Mouse (Mus musculus) heart, adult 2 months (tissue): ENCODE data around the gene Ttc9. TPM values are rescaled to one million over a fixed set of nuclear protein-coding genes. Genes with fewer than 3 reads are reported as not detected.

ENCODE experiments used
- DNase-seq, 2 experiments: peaks; one replicate each; pipeline ENCODE4 v3.0.0; 2021
- H3K27ac ChIP-seq: fragments of 200-600 bp; 2 replicates; pipeline ENCODE4 v1.8.1; 2022
- H3K27me3 ChIP-seq: fragments of 200-500 bp; 2 replicates; pipeline ENCODE4 v1.6.1; 2012; ENCODE audit warnings: mild to moderate bottlenecking, low read length, inconsistent platforms, mixed read lengths; ENCODE audit not compliant: control insufficient read depth, insufficient read depth
- H3K36me3 ChIP-seq: fragments of 200-500 bp; 2 replicates; pipeline ENCODE4 v1.6.1; 2012; ENCODE audit warnings: low read length, inconsistent platforms; ENCODE audit not compliant: control insufficient read depth, insufficient read depth
- H3K4me1 ChIP-seq: fragments of 200-500 bp; 2 replicates; pipeline ENCODE4 v1.6.1; 2011; ENCODE audit warnings: low read length; ENCODE audit not compliant: control insufficient read depth, insufficient read depth
- H3K4me3 ChIP-seq: fragments of 200-600 bp; 2 replicates; pipeline ENCODE4 v1.8.1; 2022
- H3K79me2 ChIP-seq: fragments of 200-500 bp; replicated peaks from 2 replicates; pipeline ENCODE4 v1.6.1; 2012; ENCODE audit warnings: mild to moderate bottlenecking, inconsistent platforms, low read length, moderate library complexity, mixed read lengths; ENCODE audit not compliant: control insufficient read depth, insufficient read depth
- H3K9ac ChIP-seq: fragments of 200-500 bp; 2 replicates; pipeline ENCODE4 v1.6.1; 2012; ENCODE audit warnings: low read depth, mild to moderate bottlenecking, control low read depth, inconsistent platforms, low read length, mixed read lengths
- CTCF ChIP-seq: fragments of 200-600 bp; IDR thresholded peaks from 2 replicates; pipeline ENCODE4 v1.8.1; 2022; ENCODE audit warnings: antibody characterized with exemption, mild to moderate bottlenecking, moderate library complexity
- EP300 ChIP-seq: fragments of 200-500 bp; IDR thresholded peaks from 2 replicates; pipeline ENCODE4 v1.6.1; 2011; ENCODE audit warnings: low read depth, low read length, control low read depth; ENCODE audit not compliant: insufficient read depth
- POLR2A ChIP-seq: fragments of 200-500 bp; IDR thresholded peaks from 2 replicates; pipeline ENCODE4 v1.6.1; 2011; ENCODE audit warnings: mild to moderate bottlenecking, low read depth, low read length, control low read depth; ENCODE audit not compliant: insufficient read depth
- WGBS: fragments of 180-500 bp; shearing (Covaris S2); methylation state at CpG from one replicate; pipeline ENCODE4 v1.1.7; 2018; 5-methylcytosine and 5-hydroxymethylcytosine counted together
- intact Hi-C: fragments of 180-260 bp; cut with DNase I; formaldehyde crosslinking; loops from one replicate; pipeline ENCODE4 v1.15.1; 2025
- polyA plus RNA-seq: library from polyadenylated mRNA; depleted of rRNA; stranded (reverse); fragments of >200 nt; gene quantifications from 2 replicates; pipeline ENCODE4 v1.2.3, GENCODE M21; 2012
- total RNA-seq, 2 experiments: library from RNA; stranded (reverse); gene quantifications; 2 replicates each; pipeline ENCODE4 v1.2.3; 2021

The Ttc9 gene
- total and polyA plus RNA-seq, 3 experiments: 1.7 to 2.2 (median 2.0) TPM

- DNase-seq: no peak
- Histone ChIP-seq H3K36me3 (no peaks in the 10 kb centered on the region), H3K4me3 (no peak overlapping the region), H3K79me2 (no peaks in the 10 kb centered on the region), H3K27me3 (no peaks in the 10 kb centered on the region), H3K4me1 (no peaks in the 10 kb centered on the region), H3K9ac (no peak overlapping the region), H3K27ac (no peak overlapping the region)
- no peak for TF ChIP-seq POLR2A
- WGBS: 87% methylated on average over 5 of the region's 5 CpGs
- intact Hi-C loops: no loop called here
Measured at GRCm38 (mm10) chr12:81663906-81664305, 32.9 kb downstream of the Ttc9 start.

- Histone ChIP-seq H3K9ac (no peak overlapping the region), H3K27ac (no peak overlapping the region), H3K36me3 (no peaks in the 10 kb centered on the region), H3K4me3 (no peak overlapping the region), H3K79me2 (no peaks in the 10 kb centered on the region), H3K4me1 (no peaks in the 10 kb centered on the region), H3K27me3 (no peaks in the 10 kb centered on the region)
- DNase-seq: no peak
- TF ChIP-seq CTCF (no peak), EP300 (no peak), POLR2A (no peak)
- WGBS: 83% methylated on average over 9 of the region's 9 CpGs
- intact Hi-C loops: no loop called here
Measured at GRCm38 (mm10) chr12:81668406-81668805, 37.4 kb downstream of the Ttc9 start.

GRCm38 (mm10) chr12:81675557-81675956, 44.5 kb downstream of the Ttc9 start:
- Histone ChIP-seq H3K27me3 (no peaks in the 10 kb centered on the region), H3K4me1 (no peaks in the 10 kb centered on the region), H3K9ac (no peak overlapping the region), H3K4me3 (no peak overlapping the region), H3K36me3 (no peaks in the 10 kb centered on the region), H3K27ac (no peak overlapping the region), H3K79me2 (no peaks in the 10 kb centered on the region)
- intact Hi-C loops: no loop called here
- DNase-seq: no peak
- TF ChIP-seq POLR2A (no peak), EP300 (no peak)
- WGBS: 57% methylated on average over 2 of the region's 2 CpGs

GRCm38 (mm10) chr12:81679807-81680529, 48.9 kb downstream of the Ttc9 start:
- no peaks in the 10 kb centered on the region for H3K27me3 ChIP-seq
- no peak overlapping the region for H3K9ac ChIP-seq
- H3K4me1 ChIP-seq: no peaks in the 10 kb centered on the region
- 56% methylated on average over 7 of the region's 7 CpGs for WGBS
- H3K4me3 ChIP-seq: no peak overlapping the region
- no peaks in the 10 kb centered on the region for H3K36me3 ChIP-seq
- no peaks in the 10 kb centered on the region for H3K79me2 ChIP-seq
- no peak overlapping the region for H3K27ac ChIP-seq
- intact Hi-C loops: no loop called here
- no peak for DNase-seq
- no peak for TF ChIP-seq CTCF
- TF ChIP-seq POLR2A: no peak
- no peak for TF ChIP-seq EP300

- H3K4me1 ChIP-seq: no peaks in the 10 kb centered on the region
- no peaks in the 10 kb centered on the region for H3K27me3 ChIP-seq
- no peak overlapping the region for H3K27ac ChIP-seq
- intact Hi-C loops: no loop called here
- H3K9ac ChIP-seq: no peak overlapping the region
- no peaks in the 10 kb centered on the region for H3K36me3 ChIP-seq
- DNase-seq: no peak
- TF ChIP-seq CTCF: no peak
- no peak for TF ChIP-seq POLR2A
- TF ChIP-seq EP300: no peak
- no peaks in the 10 kb centered on the region for H3K79me2 ChIP-seq
- no peak overlapping the region for H3K4me3 ChIP-seq
- 70% methylated on average over 11 of the region's 11 CpGs for WGBS
Measured at GRCm38 (mm10) chr12:81683395-81683794, 52.3 kb downstream of the Ttc9 start.

- H3K27me3 ChIP-seq: no peaks in the 10 kb centered on the region
- H3K36me3 ChIP-seq: no peaks in the 10 kb centered on the region
- WGBS: 80% methylated on average over 6 of the region's 6 CpGs
- intact Hi-C loops: no loop called here
- no peak for TF ChIP-seq EP300
- TF ChIP-seq CTCF: no peak
- no peak for TF ChIP-seq POLR2A
- H3K79me2 ChIP-seq: no peaks in the 10 kb centered on the region
- no peak overlapping the region for H3K9ac ChIP-seq
- no peak for DNase-seq
- no peaks in the 10 kb centered on the region for H3K4me1 ChIP-seq
- no peak overlapping the region for H3K4me3 ChIP-seq
- no peak overlapping the region for H3K27ac ChIP-seq
Measured at GRCm38 (mm10) chr12:81684096-81684495, 53.0 kb downstream of the Ttc9 start.
